Mouse (Mus musculus) C2C12 (cell line): Measurements from ENCODE around the gene Maats1.

Experiments
- CEBPB ChIP-seq: IDR thresholded peaks from one replicate; pipeline ENCODE4 v1.6.1; 2011; ENCODE audit warnings: low read depth, mild to moderate bottlenecking, control low read depth, moderate library complexity
- CTCF ChIP-seq: IDR thresholded peaks from one replicate; pipeline ENCODE4 v1.5.1; 2011; ENCODE audit not compliant: control insufficient read depth, insufficient read depth, insufficient read length
- MYOD1 ChIP-seq: IDR thresholded peaks from one replicate; pipeline ENCODE4 v1.6.1; 2011; ENCODE audit warnings: low read depth; ENCODE audit not compliant: control insufficient read depth, insufficient read length
- MYOG ChIP-seq: IDR thresholded peaks from one replicate; pipeline ENCODE4 v1.6.1; 2011; ENCODE audit not compliant: control insufficient read depth, insufficient read length; ENCODE audit errors: extremely low read depth

DNA sequence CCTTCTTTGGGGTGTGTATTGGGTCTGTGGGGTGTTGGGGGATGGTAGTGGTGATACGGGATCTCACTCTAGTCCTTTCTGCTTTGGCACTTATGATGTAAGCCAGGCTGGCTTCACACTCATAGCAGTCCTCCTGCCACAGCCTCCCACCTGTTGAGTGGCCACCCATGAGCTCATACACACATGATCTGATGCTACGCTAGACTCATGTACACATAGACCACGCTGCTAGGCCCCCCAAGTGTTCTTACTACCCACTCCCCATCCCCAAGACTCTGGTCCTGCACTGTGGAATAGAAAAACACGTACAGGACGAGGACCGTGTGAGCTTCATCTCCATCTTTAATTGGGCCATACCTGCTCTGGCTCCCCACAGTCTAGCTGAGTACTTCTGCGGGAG, 27.1 kb upstream of the Maats1 start:
- TF ChIP-seq CTCF (no peak), CEBPB (no peak), MYOD1 (peak; percentile 86), MYOG (no peak)
